Mouse (Mus musculus) hindbrain, embryonic 12.5 days (tissue): ENCODE results near the gene Lmo1. TPM values are rescaled to one million over a fixed set of nuclear protein-coding genes. Genes with fewer than 3 reads are reported as not detected.
A peak's percentile ranks its signal among the peaks of the same experiment; 100 is the strongest.
"Not testable (repeated sequence)": the region's sequence is repeated elsewhere in the genome, so short reads cannot be mapped to it uniquely, and the experiment has no call there.

Experiments used
- ATAC-seq: fragments of 200-750 bp; cut with Nextera tagmentation; 2 replicates; pipeline ENCODE4 v1.8.0; 2017; ENCODE audit warnings: moderate TSS enrichment; ENCODE audit not compliant: low FRiP score
- H3K27ac ChIP-seq: fragments of 300-500 bp; sonication (generic); 2 replicates; pipeline ENCODE4 v1.5.1; 2016; ENCODE audit warnings: mild to moderate bottlenecking
- H3K27me3 ChIP-seq: fragments of 300-500 bp; sonication (generic); 2 replicates; pipeline ENCODE4 v1.6.1; 2016; ENCODE audit warnings: mild to moderate bottlenecking
- H3K36me3 ChIP-seq: fragments of 300-500 bp; sonication (generic); 2 replicates; pipeline ENCODE4 v1.6.1; 2016; ENCODE audit warnings: mild to moderate bottlenecking
- H3K4me1 ChIP-seq: fragments of 300-500 bp; sonication (generic); 2 replicates; pipeline ENCODE4 v1.6.1; 2016
- H3K4me2 ChIP-seq: fragments of 300-500 bp; sonication (generic); replicated peaks from 2 replicates; pipeline ENCODE4 v1.6.1; 2016; ENCODE audit warnings: mild to moderate bottlenecking
- H3K4me3 ChIP-seq: fragments of 300-500 bp; sonication (generic); 2 replicates; pipeline ENCODE4 v1.5.1; 2016; ENCODE audit warnings: mild to moderate bottlenecking
- H3K9ac ChIP-seq: fragments of 300-500 bp; sonication (generic); 2 replicates; pipeline ENCODE4 v1.6.1; 2016; ENCODE audit warnings: mild to moderate bottlenecking, moderate library complexity
- H3K9me3 ChIP-seq: fragments of 300-500 bp; sonication (generic); replicated peaks from 2 replicates; pipeline ENCODE4 v1.6.1; 2016; ENCODE audit warnings: mild to moderate bottlenecking
- WGBS: fragments of 180-500 bp; shearing (Covaris S2); methylation state at CpG from one replicate; pipeline ENCODE4 v1.1.7; 2016; 5-methylcytosine and 5-hydroxymethylcytosine counted together
- polyA plus RNA-seq: library from polyadenylated mRNA; unstranded; fragments of >200 nt; fragmentation: Nextera tagmentation; extraction: Ambion mirVana; gene quantifications from 2 replicates; pipeline ENCODE4 v1.2.1, GENCODE M21; 2016

The Lmo1 gene
- polyA plus RNA-seq, 1 experiment from 2014 or later: 46.3 TPM

GRCm38 (mm10) chr7:109139405-109139804 lies 35.6 kb downstream of the Lmo1 start:
- H3K27me3 ChIP-seq: 0 out of 2 replicates have a peak, but pooled peaks cover 3% of the 10 kb centered on the region
- ATAC-seq: peak; percentile 78
- H3K4me2 ChIP-seq: no peak overlapping the region
- peaks cover 12% of the 10 kb centered on the region for H3K4me1 ChIP-seq
- no peak overlapping the region for H3K9ac ChIP-seq
- H3K4me3 ChIP-seq: no peak overlapping the region
- no peaks in the 10 kb centered on the region for H3K36me3 ChIP-seq
- WGBS: 12% methylated on average over 3 of the region's 3 CpGs
- no peak overlapping the region for H3K27ac ChIP-seq
- no peaks in the 10 kb centered on the region for H3K9me3 ChIP-seq

GRCm38 (mm10) chr7:109137441-109137840 lies 37.6 kb downstream of the Lmo1 start:
- no peak for ATAC-seq
- Histone ChIP-seq H3K27ac (no peak overlapping the region), H3K4me1 (peaks cover 8% of the 10 kb centered on the region), H3K4me3 (no peak overlapping the region), H3K9ac (no peak overlapping the region), H3K36me3 (no peaks in the 10 kb centered on the region), H3K27me3 (no peaks in the 10 kb centered on the region), H3K9me3 (no peaks in the 10 kb centered on the region), H3K4me2 (no peak overlapping the region)
- 90% methylated on average over 8 of the region's 8 CpGs for WGBS

- H3K27ac ChIP-seq: no peak overlapping the region
- no peak for ATAC-seq
- WGBS: 84% methylated on average over 2 of the region's 2 CpGs
- no peak overlapping the region for H3K4me3 ChIP-seq
- H3K4me2 ChIP-seq: no peak overlapping the region
- no peaks in the 10 kb centered on the region for H3K9me3 ChIP-seq
- H3K27me3 ChIP-seq: no peaks in the 10 kb centered on the region
- H3K36me3 ChIP-seq: no peaks in the 10 kb centered on the region
- H3K9ac ChIP-seq: no peak overlapping the region
- H3K4me1 ChIP-seq: 0 out of 2 replicates have a peak, but pooled peaks cover 2% of the 10 kb centered on the region
Observed at GRCm38 (mm10) chr7:109131565-109131964, 43.4 kb downstream of the Lmo1 start.

GRCm38 (mm10) chr7:109129946-109130686 lies 44.9 kb downstream of the Lmo1 start:
- H3K4me2 ChIP-seq: no peak overlapping the region
- H3K36me3 ChIP-seq: no peaks in the 10 kb centered on the region
- no peak overlapping the region for H3K9ac ChIP-seq
- H3K27ac ChIP-seq: no peak overlapping the region
- H3K9me3 ChIP-seq: no peaks in the 10 kb centered on the region
- ATAC-seq: peak; percentile 38
- WGBS: 67% methylated on average over 5 of the region's 5 CpGs
- no peaks in the 10 kb centered on the region for H3K27me3 ChIP-seq
- H3K4me1 ChIP-seq: 0 out of 2 replicates have a peak, but pooled peaks cover 2% of the 10 kb centered on the region
- H3K4me3 ChIP-seq: no peak overlapping the region

- H3K4me3 ChIP-seq: no peak overlapping the region
- no peak for ATAC-seq
- H3K27me3 ChIP-seq: no peaks in the 10 kb centered on the region
- H3K27ac ChIP-seq: no peak overlapping the region
- H3K4me1 ChIP-seq: 0 out of 2 replicates have a peak, but pooled peaks cover 2% of the 10 kb centered on the region
- H3K4me2 ChIP-seq: no peak overlapping the region
- no peaks in the 10 kb centered on the region for H3K9me3 ChIP-seq
- H3K9ac ChIP-seq: no peak overlapping the region
- H3K36me3 ChIP-seq: no peaks in the 10 kb centered on the region
Observed at GRCm38 (mm10) chr7:109129442-109129841, 45.6 kb downstream of the Lmo1 start.

- Histone ChIP-seq H3K9ac (no peak overlapping the region), H3K4me3 (no peak overlapping the region), H3K4me1 (peaks cover 13% of the 10 kb centered on the region; the same call in 1 of the 2 replicates), H3K27me3 (no peaks in the 10 kb centered on the region), H3K4me2 (no peak overlapping the region), H3K36me3 (no peaks in the 10 kb centered on the region), H3K27ac (peak overlapping the region; percentile 75), H3K9me3 (no peaks in the 10 kb centered on the region)
- WGBS: 51% methylated on average over 4 of the region's 4 CpGs
- peak; percentile 51 for ATAC-seq
Observed at GRCm38 (mm10) chr7:109115929-109116328, 59.1 kb downstream of the Lmo1 start.

- Histone ChIP-seq H3K4me1 (peaks cover 13% of the 10 kb centered on the region; the same call in 1 of the 2 replicates), H3K27ac (peak overlapping the region; percentile 75)
- H3K4me3 ChIP-seq, H3K9me3 ChIP-seq, H3K9ac ChIP-seq, H3K36me3 ChIP-seq, H3K27me3 ChIP-seq, H3K4me2 ChIP-seq: not testable (repeated sequence)
- peak; percentile 83 for ATAC-seq
- WGBS: 15% methylated on average over 2 of the region's 4 CpGs
Observed at GRCm38 (mm10) chr7:109115488-109115887, 59.5 kb downstream of the Lmo1 start.

- peak; percentile 87 for ATAC-seq
- Histone ChIP-seq H3K4me1 (peaks cover 13% of the 10 kb centered on the region; the same call in 1 of the 2 replicates), H3K27me3 (no peaks in the 10 kb centered on the region), H3K27ac (peak overlapping the region; percentile 76), H3K4me2 (peak overlapping the region; percentile 30; the same call in 1 of the 2 replicates), H3K36me3 (no peaks in the 10 kb centered on the region), H3K9ac (no peak overlapping the region), H3K4me3 (no peak overlapping the region), H3K9me3 (no peaks in the 10 kb centered on the region)
- WGBS: 17% methylated on average over 10 of the region's 10 CpGs
Observed at GRCm38 (mm10) chr7:109114950-109115349, 60.1 kb downstream of the Lmo1 start.

- H3K4me3 ChIP-seq: no peak overlapping the region
- no peak overlapping the region for H3K9ac ChIP-seq
- no peaks in the 10 kb centered on the region for H3K9me3 ChIP-seq
- no peak overlapping the region for H3K4me2 ChIP-seq
- no peaks in the 10 kb centered on the region for H3K36me3 ChIP-seq
- 55% methylated on average over 5 of the region's 5 CpGs for WGBS
- peaks cover 9% of the 10 kb centered on the region; the same call in 1 of the 2 replicates for H3K4me1 ChIP-seq
- H3K27ac ChIP-seq: no peak overlapping the region
- H3K27me3 ChIP-seq: no peaks in the 10 kb centered on the region
- ATAC-seq: no peak
Observed at GRCm38 (mm10) chr7:109111000-109111399, 64.0 kb downstream of the Lmo1 start.

GRCm38 (mm10) chr7:109104894-109105293 lies 70.1 kb downstream of the Lmo1 start:
- H3K27ac ChIP-seq: no peak overlapping the region
- no peak overlapping the region for H3K4me2 ChIP-seq
- no peak overlapping the region for H3K9ac ChIP-seq
- no peaks in the 10 kb centered on the region for H3K9me3 ChIP-seq
- no peaks in the 10 kb centered on the region for H3K36me3 ChIP-seq
- WGBS: 71% methylated on average over 1 of the region's 1 CpGs
- H3K4me3 ChIP-seq: no peak overlapping the region
- H3K4me1 ChIP-seq: no peaks in the 10 kb centered on the region
- no peaks in the 10 kb centered on the region for H3K27me3 ChIP-seq
- no peak for ATAC-seq

- 82% methylated on average over 3 of the region's 3 CpGs for WGBS
- no peak overlapping the region for H3K4me2 ChIP-seq
- ATAC-seq: no peak
- H3K27ac ChIP-seq: no peak overlapping the region
- H3K4me3 ChIP-seq: no peak overlapping the region
- no peak overlapping the region for H3K9ac ChIP-seq
- no peaks in the 10 kb centered on the region for H3K36me3 ChIP-seq
- H3K4me1 ChIP-seq: no peaks in the 10 kb centered on the region
- H3K27me3 ChIP-seq: no peaks in the 10 kb centered on the region
- H3K9me3 ChIP-seq: no peaks in the 10 kb centered on the region
Observed at GRCm38 (mm10) chr7:109101167-109101566, 73.8 kb downstream of the Lmo1 start.

- H3K36me3 ChIP-seq: no peaks in the 10 kb centered on the region
- no peak overlapping the region for H3K9ac ChIP-seq
- H3K27me3 ChIP-seq: no peaks in the 10 kb centered on the region
- H3K4me1 ChIP-seq: no peaks in the 10 kb centered on the region
- H3K4me3 ChIP-seq: no peak overlapping the region
- ATAC-seq: peak; percentile 60; the same call in 1 of the 2 replicates
- H3K9me3 ChIP-seq: no peaks in the 10 kb centered on the region
- H3K27ac ChIP-seq: no peak overlapping the region
- H3K4me2 ChIP-seq: no peak overlapping the region
- 24% methylated on average over 6 of the region's 6 CpGs for WGBS
Observed at GRCm38 (mm10) chr7:109098145-109099018, 76.6 kb downstream of the Lmo1 start.
